Mouse (Mus musculus) forebrain, embryonic 12.5 days (tissue): ENCODE results near the gene N4bp2. TPM values are rescaled to one million over a fixed set of nuclear protein-coding genes. Genes with fewer than 3 reads are reported as not detected.
"Not testable (repeated sequence)": the region's sequence is repeated elsewhere in the genome, so short reads cannot be mapped to it uniquely, and the experiment has no call there.

Experiments used
- ATAC-seq: fragments of 200-750 bp; cut with Nextera tagmentation; 2 replicates; pipeline ENCODE4 v1.8.0; 2017; ENCODE audit warnings: moderate TSS enrichment; ENCODE audit not compliant: low FRiP score
- H3K27ac ChIP-seq: fragments of 300-500 bp; sonication (generic); 2 replicates; pipeline ENCODE4 v1.5.1; 2016; ENCODE audit warnings: mild to moderate bottlenecking
- H3K27me3 ChIP-seq: fragments of 300-500 bp; sonication (generic); 2 replicates; pipeline ENCODE4 v1.6.1; 2016; ENCODE audit warnings: mild to moderate bottlenecking
- H3K36me3 ChIP-seq: fragments of 300-500 bp; sonication (generic); replicated peaks from 2 replicates; pipeline ENCODE4 v1.6.1; 2016; ENCODE audit warnings: mild to moderate bottlenecking
- H3K4me1 ChIP-seq: fragments of 300-500 bp; sonication (generic); 2 replicates; pipeline ENCODE4 v1.6.1; 2016
- H3K4me2 ChIP-seq: fragments of 300-500 bp; sonication (generic); 2 replicates; pipeline ENCODE4 v1.6.1; 2016; ENCODE audit warnings: mild to moderate bottlenecking, moderate library complexity
- H3K4me3 ChIP-seq: fragments of 300-500 bp; sonication (generic); replicated peaks from 2 replicates; pipeline ENCODE4 v1.5.1; 2016; ENCODE audit warnings: mild to moderate bottlenecking
- H3K9ac ChIP-seq: fragments of 300-500 bp; sonication (generic); 2 replicates; pipeline ENCODE4 v1.6.1; 2016; ENCODE audit warnings: mild to moderate bottlenecking
- H3K9me3 ChIP-seq: fragments of 300-500 bp; sonication (generic); 2 replicates; pipeline ENCODE4 v1.6.1; 2016
- WGBS: fragments of 180-500 bp; shearing (Covaris S2); methylation state at CpG from one replicate; pipeline ENCODE4 v1.1.7; 2016; 5-methylcytosine and 5-hydroxymethylcytosine counted together
- polyA plus RNA-seq: library from polyadenylated mRNA; unstranded; fragments of >200 nt; fragmentation: Nextera tagmentation; extraction: Ambion mirVana; gene quantifications from 2 replicates; pipeline ENCODE4 v1.2.1, GENCODE M21; 2016

Gene N4bp2
- 42.1 and 43.5 TPM in 2 replicates for polyA plus RNA-seq

GRCm38 (mm10) chr5:65763088-65763915 is at the start of gene N4bp2:
Gene N4bp2, plus strand, starts transcription at chr5:65763521.
- Histone ChIP-seq H3K9me3 (no peaks in the 10 kb centered on the region), H3K4me2 (peak within 1 kb of the TSS; percentile 68), H3K4me3 (peak within 1 kb of the TSS; percentile 92), H3K4me1 (peaks cover 21% of the 10 kb centered on the region), H3K9ac (peak within 1 kb of the TSS; percentile 99), H3K27me3 (no peaks in the 10 kb centered on the region), H3K27ac (peak within 1 kb of the TSS; percentile 100), H3K36me3 (no peaks in the 10 kb centered on the region)
- ATAC-seq: peak; percentile 30
- WGBS: under 1% methylated on average over 78 of the region's 80 CpGs

GRCm38 (mm10) chr5:65715084-65715483 is 48.2 kb upstream of the N4bp2 start:
- Histone ChIP-seq H3K4me3 (no peak overlapping the region), H3K36me3 (no peaks in the 10 kb centered on the region), H3K9ac (no peak overlapping the region), H3K4me1 (no peaks in the 10 kb centered on the region; the same call in 1 of the 2 replicates), H3K27ac (no peak overlapping the region), H3K4me2 (no peak overlapping the region), H3K9me3 (no peaks in the 10 kb centered on the region), H3K27me3 (no peaks in the 10 kb centered on the region)
- no peak for ATAC-seq
- WGBS: 89% methylated on average over 6 of the region's 6 CpGs

- 83% methylated on average over 18 of the region's 18 CpGs for WGBS
- ATAC-seq: no peak
These were observed 46.0 kb upstream of the N4bp2 start for GRCm38 (mm10) chr5:65717063-65717902.

GRCm38 (mm10) chr5:65717903-65718211 is 45.5 kb upstream of the N4bp2 start:
- not testable (repeated sequence) for H3K4me2 ChIP-seq, H3K36me3 ChIP-seq, H3K27ac ChIP-seq, H3K9me3 ChIP-seq, H3K9ac ChIP-seq, H3K4me3 ChIP-seq, ATAC-seq, H3K27me3 ChIP-seq, H3K4me1 ChIP-seq
- 93% methylated on average over 8 of the region's 8 CpGs for whole genome bisulfite sequencing

More at GRCm38 (mm10) chr5:65717063-65717902, 46.0 kb upstream of the N4bp2 start:
- no peak overlapping the region for H3K4me3 ChIP-seq
- no peaks in the 10 kb centered on the region; the same call in 1 of the 2 replicates for H3K4me1 ChIP-seq
- no peaks in the 10 kb centered on the region for H3K27me3 ChIP-seq
- H3K9me3 ChIP-seq: no peaks in the 10 kb centered on the region
- no peaks in the 10 kb centered on the region for H3K36me3 ChIP-seq
- H3K4me2 ChIP-seq: no peak overlapping the region
- H3K9ac ChIP-seq: no peak overlapping the region
- H3K27ac ChIP-seq: no peak overlapping the region

GRCm38 (mm10) chr5:65718368-65718767 is 45.0 kb upstream of the N4bp2 start:
- Histone ChIP-seq H3K4me3 (no peak overlapping the region), H3K27me3 (no peaks in the 10 kb centered on the region), H3K36me3 (no peaks in the 10 kb centered on the region), H3K9me3 (no peaks in the 10 kb centered on the region), H3K4me1 (no peaks in the 10 kb centered on the region), H3K9ac (no peak overlapping the region), H3K27ac (no peak overlapping the region), H3K4me2 (no peak overlapping the region)
- 36% methylated on average over 3 of the region's 3 CpGs for WGBS
- ATAC-seq: no peak

GRCm38 (mm10) chr5:65724311-65725054 is 38.8 kb upstream of the N4bp2 start:
- WGBS: 2% methylated on average over 23 of the region's 23 CpGs
- Histone ChIP-seq H3K9me3 (no peaks in the 10 kb centered on the region), H3K27ac (peak overlapping the region; percentile 80), H3K4me2 (peak overlapping the region; percentile 63), H3K4me3 (peak overlapping the region; percentile 37), H3K36me3 (no peaks in the 10 kb centered on the region), H3K4me1 (peaks cover 11% of the 10 kb centered on the region; the same call in 1 of the 2 replicates), H3K27me3 (no peaks in the 10 kb centered on the region), H3K9ac (peak overlapping the region; percentile 45)
- ATAC-seq: peak; percentile 80

DNA sequence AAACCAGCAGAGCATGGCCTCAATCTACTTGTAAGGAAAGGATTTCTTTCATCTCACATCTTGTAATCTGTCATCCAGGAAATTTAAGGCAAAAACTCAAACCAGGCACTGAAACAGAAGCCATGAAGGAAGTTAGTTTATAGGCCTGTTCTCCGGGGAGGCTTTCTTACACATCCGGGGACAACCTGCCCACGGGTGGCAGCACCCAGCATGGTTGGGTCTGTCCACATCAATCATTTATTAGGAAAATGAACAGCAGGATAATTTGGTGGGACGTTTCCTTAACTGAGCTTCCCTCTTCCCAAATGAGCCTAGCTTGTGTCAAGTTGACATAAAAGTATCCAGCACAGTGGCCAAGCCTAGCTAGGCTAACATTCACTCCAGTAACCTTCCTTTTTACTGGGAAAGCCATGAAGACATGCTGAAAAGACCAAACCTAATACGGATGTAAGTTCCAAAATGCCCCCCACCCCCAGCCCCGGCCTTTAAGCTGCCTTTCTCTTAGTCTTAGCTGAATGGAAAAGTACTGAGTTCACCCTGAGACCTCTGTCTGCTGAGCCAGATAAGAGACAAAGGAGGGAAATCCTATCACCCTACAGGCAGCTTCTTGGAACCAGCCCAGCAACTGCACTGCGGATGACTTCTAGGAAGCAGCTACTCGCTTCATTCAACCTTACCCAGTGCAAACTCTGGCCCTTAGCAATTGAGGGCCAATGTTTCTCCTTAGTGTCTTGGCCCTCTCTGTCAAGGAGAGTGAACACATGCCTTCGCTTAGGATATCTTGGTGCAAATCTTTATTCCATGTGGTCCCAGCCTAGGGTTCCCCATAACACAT is 31.9 kb upstream of the N4bp2 start:
- no peaks in the 10 kb centered on the region for H3K36me3 ChIP-seq
- H3K27ac ChIP-seq: no peak overlapping the region
- no peak overlapping the region for H3K4me2 ChIP-seq
- no peaks in the 10 kb centered on the region for H3K27me3 ChIP-seq
- no peaks in the 10 kb centered on the region for H3K4me1 ChIP-seq
- no peaks in the 10 kb centered on the region for H3K9me3 ChIP-seq
- H3K4me3 ChIP-seq: no peak overlapping the region
- 52% methylated on average over 9 of the region's 9 CpGs for WGBS
- H3K9ac ChIP-seq: no peak overlapping the region
- no peak for ATAC-seq

- H3K4me3 ChIP-seq: no peak overlapping the region
- H3K9ac ChIP-seq: no peak overlapping the region
- H3K27me3 ChIP-seq: no peaks in the 10 kb centered on the region
- H3K27ac ChIP-seq: no peak overlapping the region
- no peaks in the 10 kb centered on the region for H3K4me1 ChIP-seq
- no peaks in the 10 kb centered on the region for H3K9me3 ChIP-seq
- no peak for ATAC-seq
- H3K4me2 ChIP-seq: no peak overlapping the region
- no peaks in the 10 kb centered on the region for H3K36me3 ChIP-seq
- 87% methylated on average over 2 of the region's 2 CpGs for WGBS
These were observed 27.7 kb upstream of the N4bp2 start for GRCm38 (mm10) chr5:65735601-65736000.

- H3K4me1 ChIP-seq: no peaks in the 10 kb centered on the region
- H3K9me3 ChIP-seq: no peaks in the 10 kb centered on the region
- no peak overlapping the region for H3K4me3 ChIP-seq
- H3K27me3 ChIP-seq: no peaks in the 10 kb centered on the region
- WGBS: 87% methylated on average over 3 of the region's 3 CpGs
- no peaks in the 10 kb centered on the region for H3K36me3 ChIP-seq
- H3K27ac ChIP-seq: no peak overlapping the region
- no peak overlapping the region for H3K9ac ChIP-seq
- no peak overlapping the region for H3K4me2 ChIP-seq
- ATAC-seq: no peak
These were observed 24.0 kb upstream of the N4bp2 start for GRCm38 (mm10) chr5:65739366-65739765.

DNA sequence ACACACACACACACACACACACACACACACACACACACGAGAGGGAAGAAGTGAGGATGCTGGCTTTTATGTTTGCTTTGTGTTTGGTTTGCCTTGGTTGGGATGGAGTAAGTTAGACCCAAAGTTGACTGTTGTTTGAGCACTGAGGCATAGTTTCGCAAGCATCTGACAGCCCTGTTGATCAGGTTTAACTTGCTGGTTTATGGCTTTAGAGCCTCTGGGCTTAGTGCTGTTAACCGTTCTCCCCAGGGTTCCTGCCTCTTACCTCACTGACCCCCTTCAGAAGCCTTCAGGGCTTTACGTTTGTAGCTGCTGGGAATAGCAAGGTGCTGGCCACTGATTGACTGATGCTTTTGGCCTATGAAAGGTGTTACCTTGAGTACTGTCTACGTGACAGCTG is 16.4 kb upstream of the N4bp2 start:
- 81% methylated on average over 5 of the region's 5 CpGs for WGBS

GRCm38 (mm10) chr5:65748386-65748785 is 14.9 kb upstream of the N4bp2 start:
- no peak overlapping the region for H3K9ac ChIP-seq
- no peaks in the 10 kb centered on the region for H3K36me3 ChIP-seq
- H3K9me3 ChIP-seq: no peaks in the 10 kb centered on the region
- no peak for ATAC-seq
- 0 out of 2 replicates have a peak, but pooled peaks cover 4% of the 10 kb centered on the region for H3K4me1 ChIP-seq
- no peaks in the 10 kb centered on the region for H3K27me3 ChIP-seq
- 51% methylated on average over 2 of the region's 2 CpGs for WGBS
- H3K4me2 ChIP-seq: no peak overlapping the region
- no peak overlapping the region for H3K27ac ChIP-seq
- no peak overlapping the region for H3K4me3 ChIP-seq

More for the DNA sequence above, 16.4 kb upstream of the N4bp2 start:
- 0 out of 2 replicates have a peak, but pooled peaks cover 4% of the 10 kb centered on the region for H3K4me1 ChIP-seq
- ATAC-seq: no peak
- H3K9me3 ChIP-seq: no peaks in the 10 kb centered on the region
- no peak overlapping the region for H3K4me3 ChIP-seq
- H3K27ac ChIP-seq: no peak overlapping the region
- no peak overlapping the region for H3K4me2 ChIP-seq
- no peaks in the 10 kb centered on the region for H3K27me3 ChIP-seq
- no peaks in the 10 kb centered on the region for H3K36me3 ChIP-seq
- no peak overlapping the region for H3K9ac ChIP-seq
